Mouse (Mus musculus) fibroblast of lung, adult 2 months (primary cell): ENCODE measurements around the gene P2ry2.

ENCODE experiments used
- DNase-seq: peaks from one replicate; pipeline ENCODE4 v3.0.0-alpha.2; 2011; ENCODE audit warnings: low read depth

P2ry2 gene

DNA sequence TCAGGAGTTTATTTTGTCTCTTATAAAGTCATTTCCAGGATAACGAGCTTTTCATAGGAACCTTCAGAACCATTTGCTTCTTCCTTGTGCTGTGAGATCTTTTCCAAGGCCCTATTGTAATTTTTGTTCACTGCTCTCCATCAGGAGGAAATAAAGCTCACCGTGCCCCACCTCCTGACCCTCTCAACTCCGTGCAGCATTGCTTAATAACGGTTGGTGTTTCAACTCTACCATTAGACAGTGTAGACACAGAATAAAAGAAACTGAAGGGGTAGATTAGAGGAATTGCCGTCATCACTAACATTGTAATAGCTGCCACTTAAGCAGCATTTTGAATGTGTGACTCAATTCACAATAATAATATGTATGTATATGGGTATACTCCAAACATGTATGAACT, 14.2 kb upstream of the P2ry2 start:
- DNase-seq, result no peak

DNA sequence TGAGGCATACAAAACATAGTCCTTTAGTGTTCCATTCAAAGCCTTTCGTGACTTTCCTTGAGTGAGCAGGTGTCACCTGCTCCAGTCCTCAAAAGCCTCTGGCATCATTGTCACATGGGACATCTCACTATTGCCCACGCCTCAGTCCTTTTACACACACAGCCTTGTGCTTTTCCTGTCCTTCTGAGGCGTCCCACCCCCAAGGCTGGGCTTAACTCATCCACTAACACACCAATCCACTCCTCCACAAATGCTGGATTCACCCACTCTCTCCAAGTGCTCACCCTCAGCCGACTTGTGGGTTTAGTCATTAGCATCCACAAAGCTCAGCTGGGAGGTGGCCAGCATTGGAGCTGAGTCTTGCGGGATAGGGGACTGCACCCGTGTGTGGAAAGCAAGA, 4.8 kb upstream of the P2ry2 start:
- DNase-seq, result no peak

DNA sequence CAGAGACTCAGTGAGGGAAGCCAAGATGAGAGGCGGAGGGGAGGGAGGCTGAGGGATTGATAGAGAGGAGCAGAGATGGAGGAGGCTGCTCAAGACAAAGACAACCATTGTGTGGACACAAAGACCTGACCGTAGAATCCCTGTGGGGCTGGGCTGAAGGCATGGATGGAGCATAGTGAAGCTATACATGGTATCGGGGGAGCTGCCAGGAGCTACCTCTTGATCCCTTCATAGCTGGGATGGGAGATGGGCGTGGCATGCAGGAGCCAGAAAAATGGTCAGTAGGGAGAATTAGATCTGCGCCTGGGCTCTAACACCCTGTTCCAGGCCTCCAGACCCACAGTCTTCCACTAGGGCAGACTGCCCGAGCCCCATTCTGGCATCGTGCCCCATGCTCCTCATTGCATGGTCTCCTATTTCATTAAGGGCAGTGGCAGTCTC, 4.4 kb upstream of the P2ry2 start:
- no peak for DNase-seq

DNA sequence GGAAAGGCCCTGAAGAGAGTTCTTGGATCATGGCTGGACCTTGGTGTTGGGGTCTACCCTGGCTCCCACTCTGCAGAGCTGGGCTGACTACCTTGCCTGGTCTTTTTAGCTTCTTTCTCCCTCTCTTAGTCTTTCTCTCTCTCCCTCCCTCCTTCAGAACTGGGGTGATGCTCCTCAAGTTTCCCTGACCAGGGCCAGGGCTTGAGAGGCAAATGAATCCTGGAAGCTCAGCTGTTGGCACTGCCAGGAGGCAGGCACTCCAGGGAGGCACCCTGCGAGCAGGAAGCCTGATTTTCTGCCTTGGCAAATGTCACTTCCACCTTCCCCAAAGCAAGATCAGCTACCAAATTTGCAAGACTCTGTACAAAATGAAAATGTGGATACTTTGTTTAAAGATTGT, 2.3 kb upstream of the P2ry2 start:
- no peak for DNase-seq

DNA sequence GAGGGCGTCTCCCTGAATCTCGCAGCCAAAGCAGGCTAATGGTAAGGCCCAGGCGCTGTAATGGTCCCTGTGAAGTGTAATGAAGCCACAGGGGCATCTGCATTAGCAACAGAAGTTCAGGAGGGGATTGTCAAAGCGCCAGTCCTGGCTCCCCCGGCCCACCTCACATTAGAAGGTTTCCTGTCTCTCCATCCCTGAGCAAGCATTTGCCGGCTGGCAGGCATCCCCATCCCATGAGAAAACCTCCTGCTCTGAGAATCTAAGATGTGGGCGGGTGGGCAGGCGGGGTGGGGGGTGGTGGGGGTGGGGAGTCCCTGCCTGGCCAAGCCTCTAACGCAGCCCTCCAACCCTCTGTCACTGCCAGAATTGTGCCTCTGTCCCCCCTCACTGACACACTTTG, 1.4 kb upstream of the P2ry2 start:
- no peak for DNase-seq

DNA sequence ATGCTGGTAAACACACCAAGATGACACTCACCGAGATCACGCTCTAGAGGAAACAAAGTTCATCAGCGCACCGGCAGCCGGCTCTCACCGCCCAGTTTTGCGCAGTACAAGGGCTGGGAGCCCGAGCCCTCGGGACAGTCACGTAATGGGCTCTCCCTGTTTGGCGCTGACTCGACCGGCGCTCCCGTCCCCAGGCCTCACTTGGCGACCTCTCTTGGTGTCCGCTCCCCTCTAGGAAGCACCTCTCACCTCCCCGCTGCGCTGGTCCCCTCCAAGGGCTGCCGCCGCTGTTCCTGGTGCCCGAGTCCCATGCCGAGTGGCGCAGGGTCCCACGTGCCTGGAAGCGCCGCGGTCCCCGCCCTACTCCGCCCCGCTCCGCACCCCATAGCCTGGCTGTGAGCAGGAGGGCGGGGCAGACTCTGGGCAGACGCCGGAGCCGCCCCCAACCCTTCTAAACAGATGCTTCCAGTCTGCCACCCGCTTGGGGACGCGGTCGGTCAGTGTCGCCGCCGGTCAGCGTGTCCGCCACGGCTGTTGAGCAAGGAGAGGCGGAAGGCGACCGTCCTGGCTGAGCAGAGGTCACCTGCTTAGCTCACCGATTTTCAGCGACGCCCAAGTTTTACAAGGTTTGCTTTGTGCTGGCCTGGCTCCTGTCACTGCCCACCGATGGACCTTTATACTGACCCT, 842 bp downstream of the P2ry2 start:
- DNase-seq, result no peak

DNA sequence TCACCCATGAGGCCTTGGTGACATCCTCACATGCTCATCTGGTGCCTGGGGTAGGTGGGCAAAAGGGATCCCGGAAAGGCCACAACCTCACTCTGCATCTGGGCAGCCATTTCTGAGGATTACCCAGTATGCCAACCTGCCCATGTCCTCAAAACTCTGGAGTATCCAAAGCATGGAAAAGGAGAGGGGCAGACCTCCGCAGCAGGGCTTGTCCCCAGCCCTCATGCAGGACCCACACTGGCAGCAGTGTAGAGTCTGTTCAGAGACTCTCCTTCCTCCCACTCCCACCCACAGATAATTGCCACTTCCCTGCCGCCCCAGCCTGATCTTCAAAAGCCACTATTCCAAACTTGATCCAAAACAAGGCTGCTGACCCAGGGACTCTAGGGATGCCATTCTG, 1.9 kb downstream of the P2ry2 start:
- DNase-seq, result no peak

DNA sequence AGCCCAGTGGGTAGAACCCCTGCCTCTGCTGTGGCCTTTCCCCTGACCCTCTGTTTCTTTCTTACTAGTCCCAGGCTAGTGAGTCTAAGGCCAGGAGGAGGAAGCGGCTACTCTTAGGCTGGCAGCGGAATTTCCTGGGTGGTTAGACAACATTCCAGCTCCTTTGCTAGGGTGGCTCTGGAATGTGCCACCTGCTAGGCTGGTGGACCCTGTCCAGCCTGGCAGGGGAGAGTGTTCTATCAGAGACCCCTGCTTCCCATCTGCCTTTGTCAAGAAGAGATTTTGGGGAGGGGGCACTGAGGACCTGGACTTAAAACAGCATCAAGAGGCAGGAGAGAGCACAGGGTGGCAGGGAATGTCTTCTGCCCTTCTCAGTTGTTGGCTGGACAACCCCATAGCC, 6.5 kb downstream of the P2ry2 start:
- no peak for DNase-seq

DNA sequence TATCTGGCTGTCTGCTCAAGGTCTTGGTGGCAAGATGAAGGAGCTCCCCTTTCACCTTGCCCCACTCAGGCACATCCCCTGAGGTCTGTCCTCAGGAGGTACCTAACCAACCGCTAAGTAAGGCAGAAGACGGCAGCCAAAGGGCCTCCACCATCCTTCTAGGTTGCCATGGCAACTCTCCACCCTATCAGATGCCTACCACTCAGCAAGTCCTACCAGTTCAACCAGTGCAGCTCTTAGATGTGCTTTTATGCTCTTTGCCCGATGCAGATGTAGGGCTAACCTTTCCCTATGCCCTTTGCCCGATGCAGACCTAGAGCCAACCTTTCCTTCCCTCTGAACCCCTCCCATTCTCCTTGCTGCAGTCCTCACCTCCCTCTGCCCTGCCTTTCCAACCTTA, 7.5 kb downstream of the P2ry2 start:
- DNase-seq, result no peak

DNA sequence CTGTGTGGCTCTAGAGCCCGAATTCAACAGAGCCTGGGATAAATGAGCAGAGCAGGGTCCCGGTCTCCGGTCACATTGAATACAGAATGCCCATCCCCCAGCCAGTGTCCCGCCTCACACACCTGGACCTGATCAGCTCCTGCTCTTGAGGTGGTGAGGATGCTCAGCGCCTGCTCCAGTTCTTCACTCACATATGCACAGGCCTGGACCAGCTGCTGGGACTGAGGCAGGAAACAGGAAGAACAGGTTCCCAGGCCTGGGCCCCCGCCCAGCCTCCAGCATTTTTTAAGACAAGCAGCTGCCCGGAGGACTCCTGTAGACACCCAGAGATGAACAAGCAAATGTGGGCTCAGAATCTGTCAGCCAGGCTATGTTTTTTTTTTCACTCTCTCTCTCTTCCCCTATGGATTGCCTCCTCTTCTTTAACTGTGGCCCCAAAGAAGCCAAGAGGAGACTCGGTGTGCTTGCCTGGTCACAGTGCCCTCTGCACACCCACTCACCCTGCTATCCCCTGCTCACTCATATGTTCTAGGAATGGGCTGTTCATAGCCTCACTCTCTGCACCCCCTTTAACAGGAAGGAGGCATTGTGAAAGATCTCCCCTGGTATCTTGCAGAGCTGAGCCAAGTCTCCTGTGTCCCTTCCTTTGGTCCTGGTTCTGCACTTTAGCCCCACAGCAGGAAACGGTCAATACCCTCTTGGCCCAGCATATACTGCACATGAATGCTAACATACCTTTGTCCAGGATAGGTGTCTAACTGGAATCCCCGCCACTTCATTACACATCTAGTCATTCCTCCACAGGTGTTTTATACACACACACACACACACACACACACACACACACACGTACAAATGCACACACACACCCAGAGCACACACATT, 9.0 kb downstream of the P2ry2 start:
- DNase-seq, result no peak

DNA sequence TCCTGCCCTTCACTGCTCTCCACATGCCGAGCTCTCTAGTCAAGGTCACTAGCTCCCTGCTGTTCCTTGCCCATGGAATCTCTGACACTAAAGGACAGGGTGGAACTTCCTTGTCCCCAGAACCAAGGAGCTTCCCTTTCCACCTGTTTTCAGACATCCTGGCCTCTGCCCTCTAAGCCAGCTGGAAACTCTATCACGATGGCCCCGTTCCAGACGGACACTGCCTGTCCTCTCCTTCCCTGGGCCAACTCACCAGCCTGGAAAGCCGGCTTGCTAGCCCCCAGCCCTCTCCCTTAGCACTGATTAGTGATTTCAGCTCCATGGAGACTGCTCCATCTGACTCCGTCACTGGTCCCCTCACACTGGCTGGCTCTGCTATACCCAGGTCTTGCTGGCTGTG, 10.4 kb downstream of the P2ry2 start:
- no peak for DNase-seq

DNA sequence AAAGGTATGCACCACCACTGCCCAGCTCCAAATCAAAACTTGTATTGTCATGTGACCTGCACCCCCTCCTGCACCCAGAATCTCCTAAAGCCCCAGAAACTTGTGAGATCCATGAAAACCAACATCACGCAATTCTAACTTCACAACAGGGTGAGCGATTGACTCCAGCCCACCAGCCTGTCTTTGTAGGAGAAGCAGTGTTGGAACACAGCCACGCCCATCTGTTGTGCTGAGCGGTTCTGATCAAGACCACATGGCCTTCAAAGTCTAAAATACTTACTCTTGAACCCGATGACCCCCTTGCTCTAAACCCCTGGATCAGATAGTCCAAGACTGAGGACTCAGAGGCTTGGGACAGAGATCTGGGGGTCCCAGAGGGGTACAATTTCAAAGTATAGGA, 13.0 kb downstream of the P2ry2 start:
- DNase-seq, result no peak

DNA sequence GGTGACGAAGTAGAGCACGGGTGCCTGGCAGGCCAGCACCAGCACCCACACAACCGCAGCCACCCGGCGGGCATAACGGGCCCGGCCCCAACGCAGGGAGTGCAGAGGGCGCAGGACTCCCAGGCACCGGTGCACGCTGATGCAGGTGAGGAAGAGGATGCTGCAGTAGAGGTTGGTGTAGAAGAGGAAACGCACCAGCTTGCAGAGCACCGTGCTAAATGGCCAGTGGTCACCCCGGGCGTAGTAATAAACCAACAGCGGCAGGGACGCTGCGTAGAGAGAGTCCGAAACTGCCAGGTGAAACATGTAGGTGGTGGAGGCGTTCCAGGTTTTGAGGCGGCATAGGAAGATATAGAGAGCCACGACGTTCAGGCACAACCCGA, 14.1 kb downstream of the P2ry2 start:
- no peak for DNase-seq

DNA sequence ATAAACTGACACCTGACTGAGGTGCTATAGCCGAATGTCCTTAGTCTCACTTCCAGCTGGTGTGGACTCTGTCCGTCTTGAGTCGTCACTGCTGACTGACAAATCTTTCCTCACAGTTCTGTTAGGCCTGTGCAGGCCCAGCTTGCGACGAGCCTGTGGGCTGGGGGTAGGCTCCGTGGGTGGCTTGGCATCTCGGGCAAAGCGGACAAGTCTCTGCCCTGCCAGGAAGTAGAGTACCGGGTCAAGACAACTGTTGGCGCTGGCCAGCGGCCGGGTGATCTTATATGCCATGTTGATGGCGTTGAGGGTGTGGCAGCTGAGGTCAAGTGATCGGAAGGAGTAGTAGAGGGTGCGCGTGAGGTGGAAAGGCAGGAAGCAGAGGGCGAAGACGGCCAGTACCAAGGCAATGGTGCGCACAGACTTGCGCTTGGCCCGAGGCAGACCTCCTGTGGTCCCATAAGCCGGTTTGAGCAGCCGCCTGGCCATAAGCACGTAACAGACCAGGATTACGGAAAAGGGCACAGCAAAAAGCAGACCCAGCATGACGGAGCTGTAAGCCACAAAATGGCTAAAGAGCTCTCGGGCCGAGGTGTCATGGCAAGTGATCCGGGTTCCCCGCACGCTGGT, 14.6 kb downstream of the P2ry2 start:
- DNase-seq, result no peak

DNA sequence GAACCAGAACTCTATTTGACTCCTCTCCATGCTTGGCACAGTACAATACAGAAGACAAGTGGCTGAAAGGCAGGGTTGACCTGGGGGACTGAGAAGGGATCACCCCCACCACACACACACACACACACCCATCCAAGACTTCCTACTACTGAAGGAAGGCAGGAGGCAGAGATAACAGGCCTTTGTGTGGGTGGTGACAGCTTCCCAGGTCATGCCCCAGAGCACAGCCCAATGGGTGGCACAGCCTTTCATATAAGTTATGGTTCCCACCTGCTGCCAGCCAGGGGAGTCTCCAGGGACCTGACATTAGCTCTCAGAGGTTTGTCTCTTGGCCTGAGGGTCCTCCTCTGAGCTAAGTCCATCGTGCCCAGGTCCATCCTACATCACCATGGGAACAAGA, 15.5 kb downstream of the P2ry2 start:
- DNase-seq, result no peak

DNA sequence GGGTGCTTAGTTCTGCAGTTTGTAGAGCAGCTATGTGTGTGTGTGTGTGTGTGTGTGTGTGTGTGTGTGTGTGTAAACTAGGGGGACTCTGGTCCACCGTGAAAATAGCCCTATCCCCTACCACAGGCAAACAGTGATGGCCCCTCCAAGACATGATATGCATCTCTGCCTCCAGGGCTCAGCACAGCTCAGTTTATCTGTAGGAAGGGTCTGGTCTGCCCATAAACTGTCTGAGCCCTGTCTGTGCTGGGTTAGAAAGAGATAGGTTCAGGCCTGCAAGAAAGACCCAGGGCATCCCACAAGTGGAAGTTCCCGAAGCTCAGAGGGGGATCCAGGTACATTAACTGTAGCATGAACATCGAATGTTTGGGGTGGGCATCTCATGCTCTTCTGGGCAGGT, 16.7 kb downstream of the P2ry2 start:
- no peak for DNase-seq

DNA sequence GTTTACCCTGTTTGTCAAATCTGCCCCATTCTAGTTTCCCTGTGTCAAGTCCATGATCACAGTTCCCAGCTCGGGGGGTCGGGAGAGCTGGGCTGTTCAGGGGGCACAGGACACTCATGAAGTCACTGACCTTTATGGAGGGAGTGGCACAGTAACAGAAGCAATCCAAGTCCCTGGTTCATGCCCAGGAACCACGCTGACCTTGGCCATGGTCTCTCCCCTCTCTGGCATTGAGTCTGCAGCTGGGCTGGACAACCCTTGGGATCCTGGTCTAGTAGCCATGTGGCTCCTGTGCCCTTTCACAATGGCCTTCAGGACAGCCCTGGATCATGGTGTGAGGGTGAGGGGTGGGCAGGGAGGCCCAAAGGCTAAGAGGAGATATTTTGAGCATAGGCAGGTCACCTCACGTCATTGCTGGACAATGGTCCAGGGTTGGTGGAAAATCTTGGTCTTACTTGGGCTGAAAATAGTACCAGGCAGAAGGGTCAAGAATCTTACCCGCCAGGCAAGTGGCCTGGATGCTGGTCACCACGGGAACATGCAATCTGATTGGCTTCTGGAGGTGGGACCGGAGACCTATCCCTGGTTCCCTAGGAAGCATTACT, 17.3 kb downstream of the P2ry2 start:
- no peak for DNase-seq

DNA sequence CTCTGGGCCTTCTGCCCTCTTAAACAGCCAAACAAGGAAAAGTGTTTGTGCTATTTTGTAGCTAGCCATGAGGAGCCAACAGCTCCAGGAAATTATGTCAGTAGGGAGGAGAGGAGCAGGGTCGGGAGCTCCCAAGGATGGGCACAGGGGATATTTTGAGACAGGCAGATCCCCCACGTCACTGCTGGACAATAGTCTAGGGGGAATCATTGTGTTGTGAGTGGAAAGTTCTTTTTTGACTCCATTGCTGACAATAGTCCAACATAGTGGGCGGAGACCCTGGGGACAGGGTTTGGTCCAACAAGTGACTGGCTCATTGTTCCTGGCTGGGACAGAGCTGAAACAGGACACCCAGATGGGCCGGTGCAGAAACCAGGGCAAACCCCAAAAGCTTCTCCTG, 19.5 kb downstream of the P2ry2 start:
- DNase-seq, result no peak

DNA sequence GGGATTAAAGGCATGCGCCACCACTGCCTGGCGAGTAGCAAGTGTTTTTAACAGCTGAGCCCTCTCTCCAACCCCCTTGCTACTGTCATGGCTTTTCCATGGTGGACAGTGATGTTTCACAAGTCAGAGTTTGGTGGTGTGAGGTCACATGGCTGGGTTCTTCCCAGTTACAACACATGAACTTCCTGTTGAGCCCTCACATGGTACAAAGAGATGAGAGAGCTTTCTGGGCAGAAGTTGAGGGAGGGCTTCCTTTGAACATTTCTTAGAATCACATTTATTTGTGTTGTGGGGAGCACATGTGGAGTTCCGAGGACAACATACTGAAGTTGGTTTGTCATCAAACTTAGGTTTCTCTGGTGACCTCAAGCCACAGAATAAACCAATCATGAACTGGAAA, 20.7 kb downstream of the P2ry2 start:
- DNase-seq, result no peak

DNA sequence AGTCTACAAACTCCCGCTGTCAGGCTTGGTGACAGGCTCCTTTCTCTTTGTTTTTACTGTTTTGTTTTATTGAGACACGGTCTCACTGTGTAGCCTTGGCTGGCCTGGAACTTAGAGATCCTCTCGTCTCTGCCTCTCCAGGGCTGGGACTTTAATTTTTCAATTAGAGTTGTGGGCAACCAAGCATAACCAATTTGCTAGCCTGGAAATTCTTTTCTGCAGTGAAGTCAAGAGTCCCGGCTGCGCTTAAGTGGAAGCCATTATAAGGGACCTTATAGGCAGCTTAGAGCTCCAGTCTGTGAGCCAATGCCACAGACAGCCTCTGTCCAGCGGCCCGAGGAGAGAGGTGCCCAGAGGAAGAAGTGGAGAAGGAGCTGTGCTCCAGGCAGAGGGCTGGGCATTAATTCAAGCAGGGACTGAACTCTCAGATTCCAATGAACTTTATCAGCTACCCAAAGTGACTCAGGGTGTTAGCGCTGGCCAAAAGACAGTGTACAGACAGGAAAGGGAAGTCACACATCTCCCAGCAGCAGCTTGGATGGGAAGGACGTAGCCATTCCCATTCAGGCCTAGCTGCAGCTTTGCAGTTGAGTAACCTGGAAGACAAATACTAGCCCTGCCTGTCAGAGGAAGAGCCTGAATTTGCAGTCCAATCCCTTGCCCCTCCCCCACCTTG, 21.9 kb downstream of the P2ry2 start:
- peak; percentile 74 for DNase-seq

DNA sequence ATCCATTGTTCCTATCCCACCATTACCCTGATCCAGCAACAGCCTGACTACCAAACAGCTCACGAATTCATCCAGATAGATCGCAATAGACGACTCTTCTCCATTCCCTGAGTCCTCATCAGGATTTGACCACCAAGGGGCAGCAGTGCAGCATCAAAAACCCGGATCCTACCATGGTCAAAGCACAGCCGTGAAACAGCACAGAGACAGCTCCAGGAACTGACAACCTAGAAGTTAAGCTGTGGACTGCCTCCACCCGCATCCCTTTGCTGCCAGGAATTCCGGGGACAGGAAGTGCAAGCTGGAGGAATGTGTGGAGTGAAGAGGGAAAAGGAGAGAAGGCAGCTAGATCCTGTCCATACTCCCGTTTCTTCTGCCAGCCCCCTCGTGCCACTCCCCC, 24.6 kb downstream of the P2ry2 start:
- DNase-seq, result peak; percentile 63
